In the genomic region with DNA sequence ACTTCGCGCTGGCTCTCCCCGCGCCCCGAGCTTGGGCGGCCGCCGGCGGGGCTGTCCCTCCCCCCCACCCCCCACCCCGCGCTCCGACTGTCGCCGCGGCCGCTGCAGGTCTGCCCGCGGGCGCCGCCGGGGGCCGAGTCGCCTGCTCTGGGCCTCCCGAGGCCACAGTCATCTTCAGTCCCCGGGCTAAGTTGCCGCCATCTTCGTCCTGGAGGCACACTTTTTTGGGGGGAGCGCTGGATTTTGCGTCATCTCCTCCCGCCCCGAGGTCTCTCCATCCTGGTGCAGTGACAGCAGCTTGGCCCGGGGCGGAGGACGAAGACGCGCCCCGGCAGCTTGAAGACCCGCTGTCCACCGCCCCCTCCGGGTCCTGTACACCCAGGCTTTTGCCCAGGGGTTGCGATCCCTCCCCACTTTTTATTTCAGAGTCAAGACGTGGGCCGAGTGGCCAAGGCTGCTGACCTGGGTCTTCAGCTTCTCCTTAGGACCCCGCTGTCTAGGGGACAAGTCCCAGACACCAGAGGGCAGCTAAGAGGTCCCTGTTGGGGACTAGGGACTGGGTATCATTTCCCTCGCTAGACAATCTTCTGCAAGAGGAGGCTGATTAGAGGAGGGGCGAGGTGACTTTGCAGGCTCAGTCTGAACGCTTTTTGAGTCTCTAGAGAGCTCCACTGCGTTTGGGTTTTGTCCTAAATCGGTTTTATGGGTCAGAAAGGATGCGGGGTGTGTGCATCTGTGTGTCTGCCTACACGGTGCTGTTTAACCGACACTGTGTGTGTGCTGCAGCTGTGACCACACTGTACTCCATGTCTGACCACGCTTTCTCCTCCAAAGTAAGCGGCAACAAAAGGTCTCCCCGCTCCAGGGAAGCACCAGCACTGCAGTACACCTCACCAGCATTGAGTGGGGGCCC, we compare ENCODE assay signal across 10 mouse cellular contexts. TPM values are rescaled to one million over a fixed set of nuclear protein-coding genes. Genes with fewer than 3 reads are reported as not detected.
DNase-seq lines count a peak whose midpoint lies in the region; ATAC-seq and TF ChIP-seq lines count a peak whose summit lies in the region.
"Had no signal": no experiment of that assay in that cellular context is flagged by ENCODE, and none has a peak within 500 bp of the region (broad histone marks: within the 10 kb centered on the region; RNA-seq: fewer than 3 reads in every experiment).

No protein-coding gene starts in this region.

- WGBS in heart, embryonic 16.5 days = 2% methylated on average over 47 of the region's 55 CpGs
- WGBS in hindbrain, embryonic 10.5 days = under 1% methylated on average over 55 of the region's 55 CpGs
- WGBS in olfactory bulb, adult 2 months = under 1% methylated on average over 55 of the region's 55 CpGs

- H3K4me2 ChIP-seq in heart, embryonic 16.5 days (ENCODE audit: low read depth, low read length) = peak overlapping the region; percentile 86

- H3K36me3 ChIP-seq in heart, embryonic 16.5 days (ENCODE audit: control insufficient read depth, insufficient read depth) = no peaks in the 10 kb centered on the region
- no peaks in the 10 kb centered on the region for H3K36me3 ChIP-seq in hindbrain, embryonic 10.5 days

- no peak overlapping the region for H3K9ac ChIP-seq in heart, embryonic 16.5 days (ENCODE audit: low read length)

- H3K27me3 ChIP-seq in heart, embryonic 16.5 days (ENCODE audit: control insufficient read depth, insufficient read depth, low read length) = peaks cover 39% of the 10 kb centered on the region
- H3K27me3 ChIP-seq in hindbrain, embryonic 10.5 days (ENCODE audit: insufficient read depth, poor library complexity, severe bottlenecking) = peaks cover 54% of the 10 kb centered on the region

- no peak for DNase-seq in heart, adult 9 months (ENCODE audit: low spot score in 2 of 2)
- DNase-seq in cerebellum, postnatal 25 days = peak; percentile 73 to 74
- DNase-seq in hindbrain, embryonic 10.5 days (ENCODE audit: low spot score) = peak; percentile 49
- DNase-seq in left cerebral cortex, postnatal 36 days (ENCODE audit: low spot score in 2 of 2) = peak; percentile 59 to 72
- DNase-seq in T-cell, adult 2 months (ENCODE audit: low spot score) = no peak

- H3K9me3 ChIP-seq in heart, embryonic 16.5 days (replicated peaks; ENCODE audit: control insufficient read depth, low read length) = 0 out of 2 replicates have a peak, but pooled peaks cover 3% of the 10 kb centered on the region
- H3K9me3 ChIP-seq in hindbrain, embryonic 10.5 days = no peaks in the 10 kb centered on the region

- peaks cover 13% of the 10 kb centered on the region for H3K4me1 ChIP-seq in heart, embryonic 16.5 days (ENCODE audit: control insufficient read depth, insufficient read depth, low read length)
- H3K4me1 ChIP-seq in hindbrain, embryonic 10.5 days (replicated peaks) = peaks cover 25% of the 10 kb centered on the region
- H3K4me1 ChIP-seq in olfactory bulb, adult 2 months (ENCODE audit: control insufficient read depth, insufficient read depth, low read length) = peaks cover 2% of the 10 kb centered on the region; the same call in 1 of the 2 replicates

- TF ChIP-seq CTCF in olfactory bulb, adult 2 months (IDR thresholded peaks at IDR 0.05; ENCODE audit: insufficient read depth, low read depth, low read length) = no peak

- TF ChIP-seq POLR2A in olfactory bulb, adult 2 months (IDR thresholded peaks at IDR 0.05; ENCODE audit: insufficient read depth, low read depth, low read length) = peak; percentile 34; the same call in 1 of the 2 replicates

- no peak overlapping the region for H3K27ac ChIP-seq in heart, embryonic 16.5 days (ENCODE audit: low read length)
- H3K27ac ChIP-seq in hindbrain, embryonic 10.5 days = peak overlapping the region; percentile 85
- peak overlapping the region; percentile 88 for H3K27ac ChIP-seq in olfactory bulb, adult 2 months (ENCODE audit: insufficient read depth, low read depth, low read length)

- H3K4me3 ChIP-seq in heart, embryonic 16.5 days (ENCODE audit: low read length) = peak overlapping the region; percentile 56
- H3K4me3 ChIP-seq in hindbrain, embryonic 10.5 days = peak overlapping the region; percentile 76
- peak overlapping the region; percentile 74 for H3K4me3 ChIP-seq in olfactory bulb, adult 2 months (ENCODE audit: insufficient read depth, low read depth, low read length)

- intact Hi-C loops in left cerebral cortex, postnatal 36 days (cut with DNase I) = loop anchor here (2.0 to 10.0 kb wide), 4 partner anchors 160 to 539 kb away; no protein-coding TSS in a partner anchor

- no peak for ATAC-seq in heart, embryonic 16.5 days (replicated peaks; ENCODE audit: extremely low read depth, insufficient read depth, low FRiP score)
- ATAC-seq in granulocyte monocyte progenitor cell, adult 5-6 weeks (replicated peaks; ENCODE audit: poor library complexity, severe bottlenecking) = no peak

RNA-seq across cellular contexts. Expression of gene Fam155a, which starts 0.9 kb away (rescaled TPM):
- polyA plus RNA-seq in heart, embryonic 16.5 days (2015; fragmentation: Nextera tagmentation; extraction: Ambion mirVana) = 0.07 TPM in 1 of 2 replicates, not detected in the other
- polyA plus RNA-seq in hindbrain, embryonic 10.5 days (2016; fragmentation: Nextera tagmentation; extraction: Ambion mirVana) = 1.1 and 2.8 TPM in 2 replicates
- 100 to 1,000 TPM; 117 to 124 TPM for total RNA-seq in left cerebral cortex, postnatal 36 days (2021)
- not detected in 2 replicates for polyA plus RNA-seq in olfactory bulb, adult 2 months (2012; ENCODE audit: insufficient read depth, insufficient read length, low replicate concordance, missing spikeins)
- not detected in 2 replicates for total RNA-seq in granulocyte monocyte progenitor cell, adult 5-6 weeks (2014; fragmentation: Nextera tagmentation)
- not detected in 2 replicates for total RNA-seq in granulocyte monocyte progenitor cell, adult 5-6 weeks (2017)
- total RNA-seq: MEL had no signal
- polyA plus RNA-seq: liver, adult 2 months had no signal

Comparison
In these comparisons a context has a peak if more than half of its experiments do, and no peak if none do; other contexts are left out.
1. DNase-seq: peak in cerebellum, postnatal 25 days (2 of 2), hindbrain, embryonic 10.5 days (single experiment) and left cerebral cortex, postnatal 36 days (2 of 2); none in heart, adult 9 months (0 of 2) and T-cell, adult 2 months (single experiment).
2. Peak in every context shown above with its lines, with median percentiles within 50 percentile points of each other: H3K4me3 ChIP-seq.